ENCODE assay signal across 9 mouse cellular contexts in genomic region chr4:132198285-132198712, GRCm38 (mm10). TPM values are rescaled to one million over a fixed set of nuclear protein-coding genes. Genes with fewer than 3 reads are reported as not detected.
A peak's percentile ranks its signal among the peaks of the same experiment; 100 is the strongest.
DNase-seq lines count a peak whose midpoint lies in the region; ATAC-seq and TF ChIP-seq lines count a peak whose summit lies in the region.
"Had no signal": no experiment of that assay in that cellular context is flagged by ENCODE, and none has a peak within 500 bp of the region (broad histone marks: within the 10 kb centered on the region; RNA-seq: fewer than 3 reads in every experiment).

No protein-coding gene starts in this region.

- peak overlapping the region; percentile 50 for H3K27ac ChIP-seq in liver, embryonic 14.5 days
- H3K27ac ChIP-seq: embryonic facial prominence, embryonic 12.5 days; midbrain, embryonic 12.5 days had no signal

- no peak overlapping the region for H3K4me3 ChIP-seq in liver, embryonic 14.5 days (ENCODE audit: insufficient read depth in 1 of 2, low read depth in 2 of 2, low read length in 2 of 2)
- H3K4me3 ChIP-seq: embryonic facial prominence, embryonic 12.5 days; midbrain, embryonic 12.5 days had no signal

- H3K9ac ChIP-seq in liver, embryonic 14.5 days (replicated peaks), result no peak overlapping the region
- H3K9ac ChIP-seq: embryonic facial prominence, embryonic 12.5 days; midbrain, embryonic 12.5 days had no signal

- peak; percentile 60 for DNase-seq in A20 (ENCODE audit: low read depth, low spot score)
- DNase-seq in CD8-positive naive resting alpha-beta T cell, adult 2 months (ENCODE audit: low read depth in 2 of 2, low spot score in 2 of 2), result peak; percentile 18 to 49
- peak; percentile 13 to 21 for DNase-seq in heart, postnatal 36 days
- DNase-seq in liver, embryonic 14.5 days (ENCODE audit: low read depth in 3 of 3, low spot score in 3 of 3), result peak; percentile 19 to 35 (median 31)
- peak; percentile 44 for DNase-seq in thymus, postnatal 25 days
- no peak for DNase-seq in testis, postnatal 10 days (ENCODE audit: low spot score)
- no peak for DNase-seq in right cerebral cortex, postnatal 14 days

- no peaks in the 10 kb centered on the region for H3K27me3 ChIP-seq in liver, embryonic 14.5 days (ENCODE audit: control insufficient read depth, insufficient read depth, low read length)
- H3K27me3 ChIP-seq: embryonic facial prominence, embryonic 12.5 days; midbrain, embryonic 12.5 days had no signal

- H3K9me3 ChIP-seq in liver, embryonic 14.5 days (ENCODE audit: control insufficient read depth, low read length), result no peaks in the 10 kb centered on the region
- H3K9me3 ChIP-seq: embryonic facial prominence, embryonic 12.5 days; midbrain, embryonic 12.5 days had no signal

- no peak overlapping the region for H3K4me2 ChIP-seq in liver, embryonic 14.5 days (ENCODE audit: low read depth)
- H3K4me2 ChIP-seq: embryonic facial prominence, embryonic 12.5 days; midbrain, embryonic 12.5 days had no signal

- peaks cover 37% of the 10 kb centered on the region for H3K36me3 ChIP-seq in liver, embryonic 14.5 days (replicated peaks; ENCODE audit: control insufficient read depth, insufficient read depth, low read depth)

- peak; percentile 67 for ATAC-seq in liver, embryonic 14.5 days (ENCODE audit: insufficient read depth)

- intact Hi-C loops in heart, postnatal 36 days (cut with DNase I), result no loop called here

- WGBS in liver, embryonic 14.5 days (ENCODE audit: insufficient replicate concordance), result 34% methylated on average over 4 of the region's 4 CpGs

- no peak for TF ChIP-seq EP300 in liver, embryonic 14.5 days (IDR thresholded peaks at IDR 0.05; ENCODE audit: low read depth)

- H3K4me1 ChIP-seq in liver, embryonic 14.5 days (replicated peaks; ENCODE audit: control insufficient read depth in 2 of 2, insufficient read depth in 2 of 2, low read length in 1 of 2), result peaks cover 9 to 27% of the 10 kb centered on the region in 2 experiments

- peak; percentile 56 for TF ChIP-seq CTCF in liver, embryonic 14.5 days (IDR thresholded peaks at IDR 0.05; ENCODE audit: low read depth)

RNA-seq across cellular contexts. Expression of gene Ythdf2, which starts 13.8 kb away (rescaled TPM):
- 10 to 100 TPM; 27.6 to 30.5 TPM for total RNA-seq in heart, postnatal 36 days (2021)
- polyA plus RNA-seq in liver, embryonic 14.5 days (2012; rRNA removed), result 5.5 and 8.5 TPM in 2 replicates
- polyA plus RNA-seq in liver, embryonic 14.5 days (2014; fragmentation: Nextera tagmentation; extraction: Ambion mirVana), result 29.3 and 31.7 TPM in 2 replicates

RNA-seq across cellular contexts. Expression of gene Oprd1, which starts 54.0 kb away (rescaled TPM):
- under 1 TPM; 0.27 to 0.44 TPM for total RNA-seq in heart, postnatal 36 days (2021)
- polyA plus RNA-seq in liver, embryonic 14.5 days (2012; rRNA removed), result 0.03 and 0.04 TPM in 2 replicates
- 0.04 TPM in 1 of 2 replicates, not detected in the other for polyA plus RNA-seq in liver, embryonic 14.5 days (2014; fragmentation: Nextera tagmentation; extraction: Ambion mirVana)

Comparison
In these comparisons a context has a peak if more than half of its experiments do, and no peak if none do; other contexts are left out.
1. DNase-seq: peak in A20 (single experiment), CD8-positive naive resting alpha-beta T cell, adult 2 months (2 of 2), heart, postnatal 36 days (2 of 2), liver, embryonic 14.5 days (3 of 3) and thymus, postnatal 25 days (single experiment); none in testis, postnatal 10 days (single experiment) and right cerebral cortex, postnatal 14 days (single experiment).